Mouse (Mus musculus) layer of hippocampus, adult 9-10 months (tissue): ENCODE results near the gene Plpp4.

Experiments used
- DNase-seq: peaks from one replicate; pipeline ENCODE4 v3.0.0; 2022; ENCODE audit warnings: low spot score

The Plpp4 gene

GRCm38 (mm10) chr7:129256621-129257373 lies at the start of gene Plpp4:
TSS of gene Plpp4 (plus strand) at chr7:129257031.
- DNase-seq, result no peak

- no peak for DNase-seq
Measured at GRCm38 (mm10) chr7:129215926-129216543, 40.8 kb upstream of the Plpp4 start.

DNA sequence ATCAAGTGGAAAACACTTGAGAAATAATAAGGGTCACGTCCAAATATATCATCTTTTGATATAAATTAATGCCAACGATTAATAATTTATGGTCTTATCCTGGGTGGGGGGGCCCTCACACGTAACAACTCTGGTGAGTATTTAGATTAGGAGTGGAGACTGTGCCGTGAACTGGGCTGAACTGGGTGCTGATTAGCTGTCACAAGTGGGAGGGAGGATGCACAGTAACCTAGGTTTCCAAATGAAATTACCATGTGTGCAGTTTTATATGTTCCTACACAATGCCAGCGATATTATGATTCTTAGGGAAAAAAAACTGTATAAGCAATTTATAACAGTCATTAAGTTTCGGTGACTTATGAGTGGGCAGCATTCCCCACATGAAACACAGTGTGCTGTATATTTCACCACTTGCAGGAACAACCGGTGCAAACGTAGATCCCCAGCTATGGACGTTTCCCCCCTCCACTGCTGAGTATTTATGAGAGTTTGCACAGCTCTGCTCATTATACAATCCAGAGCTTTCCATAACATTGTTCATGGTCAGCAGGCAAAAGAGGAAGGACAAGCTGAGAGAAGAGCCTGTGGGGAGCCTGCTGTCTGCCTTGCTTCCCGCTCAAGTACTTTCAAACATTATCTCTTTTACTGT lies 40.2 kb upstream of the Plpp4 start:
- DNase-seq, result no peak

- no peak for DNase-seq
Measured at GRCm38 (mm10) chr7:129220948-129221347, 35.9 kb upstream of the Plpp4 start.

- no peak for DNase-seq
Measured at GRCm38 (mm10) chr7:129221649-129222048, 35.2 kb upstream of the Plpp4 start.

- no peak for DNase-seq
Measured at GRCm38 (mm10) chr7:129235410-129235809, 21.4 kb upstream of the Plpp4 start.

DNA sequence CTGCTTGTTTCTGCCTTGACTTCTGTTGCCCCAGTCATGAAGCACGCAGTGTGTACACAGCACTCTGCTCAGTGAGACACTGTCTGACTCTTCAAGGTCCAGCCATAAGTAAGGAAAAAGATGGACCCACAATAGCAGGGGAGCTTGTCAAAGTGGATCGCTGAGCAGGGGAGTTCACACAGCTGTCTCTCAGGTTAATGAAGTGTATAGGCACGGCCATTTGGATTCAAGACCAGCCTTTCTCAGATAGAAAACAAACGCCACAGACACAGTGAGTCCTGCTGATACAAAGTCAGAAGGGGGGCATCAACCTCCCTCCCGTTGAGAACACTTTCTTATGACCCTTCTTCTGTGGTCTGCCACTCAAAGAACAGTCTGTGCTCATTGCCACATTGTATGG lies 20.8 kb upstream of the Plpp4 start:
- no peak for DNase-seq

DNA sequence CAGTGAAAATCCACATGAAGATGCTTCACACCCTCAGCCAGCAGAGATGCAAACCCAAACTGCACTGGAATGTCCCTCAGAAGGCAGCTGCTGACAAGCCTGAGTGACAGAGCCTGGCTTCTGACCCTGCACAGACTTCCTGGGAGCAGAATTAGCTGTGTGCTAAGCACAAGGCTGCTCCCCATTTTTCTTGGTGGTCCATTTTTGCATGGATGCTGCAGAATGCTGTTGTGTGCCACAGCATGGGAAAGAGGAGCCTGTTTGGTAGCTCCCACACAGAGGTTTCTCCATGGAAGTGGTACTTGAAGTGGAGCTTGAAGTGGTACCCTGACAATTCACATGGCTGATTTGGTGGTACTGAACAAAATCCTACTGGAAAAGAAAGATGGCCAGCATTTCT lies 5.8 kb upstream of the Plpp4 start:
- DNase-seq, result no peak

DNA sequence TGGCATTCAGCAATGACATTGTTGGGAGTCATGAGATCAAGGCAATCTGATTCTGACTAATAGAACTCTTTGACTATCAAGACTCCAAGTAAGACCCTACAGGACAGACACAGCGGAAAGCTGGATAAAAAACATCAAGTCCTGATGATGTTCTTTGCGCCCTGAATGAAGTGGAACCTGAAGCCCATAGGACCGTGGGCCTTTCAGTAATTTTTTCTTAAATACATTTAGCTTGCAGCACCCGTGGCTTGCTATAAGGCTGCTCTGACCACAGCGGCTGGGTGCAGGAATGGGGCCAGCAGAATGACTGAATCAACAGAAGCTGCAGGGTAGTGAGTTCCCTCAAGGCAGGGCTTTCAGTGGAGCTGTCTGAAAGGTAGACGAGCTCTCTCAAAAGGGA lies 3.4 kb upstream of the Plpp4 start:
- no peak for DNase-seq

GRCm38 (mm10) chr7:129254126-129254525 lies 2.7 kb upstream of the Plpp4 start:
- no peak for DNase-seq

- no peak for DNase-seq
Measured at GRCm38 (mm10) chr7:129255406-129255805, 1.4 kb upstream of the Plpp4 start.

DNA sequence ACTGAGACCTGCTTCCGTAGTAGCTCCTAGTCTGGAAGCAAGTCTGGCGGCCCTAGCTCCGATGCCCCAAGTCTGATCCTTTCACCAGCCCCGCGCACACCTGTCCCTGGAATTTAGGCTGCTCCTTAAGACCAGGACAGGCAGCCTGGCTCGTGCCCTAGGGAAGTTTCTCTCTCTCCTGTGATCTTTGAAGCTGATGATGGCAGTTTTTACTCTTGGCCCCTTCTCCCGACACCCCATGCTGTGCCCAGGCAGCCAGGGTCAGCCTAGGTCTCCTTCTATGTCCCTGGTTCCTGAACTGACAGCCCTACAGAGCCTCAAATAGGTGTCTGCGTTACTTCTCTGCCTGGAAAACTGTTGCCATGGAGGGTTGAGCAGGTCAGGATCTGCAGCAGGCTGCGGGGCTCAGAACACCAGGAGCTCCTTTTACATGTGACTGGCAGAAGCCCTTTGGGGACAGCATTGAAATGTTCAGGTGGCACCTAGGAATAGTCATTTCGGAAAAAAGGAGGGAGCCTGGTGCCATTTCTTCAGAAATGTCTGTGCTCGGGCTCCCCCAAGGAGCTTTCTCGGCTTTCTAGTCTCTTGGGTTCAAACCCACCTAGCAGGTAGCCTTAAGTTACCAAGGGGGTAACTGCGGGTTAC lies 665 bp downstream of the Plpp4 start:
- DNase-seq, result no peak

- DNase-seq, result no peak
Measured at GRCm38 (mm10) chr7:129258331-129258730, 1.5 kb downstream of the Plpp4 start.

- no peak for DNase-seq
Measured at GRCm38 (mm10) chr7:129259195-129259594, 2.4 kb downstream of the Plpp4 start.

DNA sequence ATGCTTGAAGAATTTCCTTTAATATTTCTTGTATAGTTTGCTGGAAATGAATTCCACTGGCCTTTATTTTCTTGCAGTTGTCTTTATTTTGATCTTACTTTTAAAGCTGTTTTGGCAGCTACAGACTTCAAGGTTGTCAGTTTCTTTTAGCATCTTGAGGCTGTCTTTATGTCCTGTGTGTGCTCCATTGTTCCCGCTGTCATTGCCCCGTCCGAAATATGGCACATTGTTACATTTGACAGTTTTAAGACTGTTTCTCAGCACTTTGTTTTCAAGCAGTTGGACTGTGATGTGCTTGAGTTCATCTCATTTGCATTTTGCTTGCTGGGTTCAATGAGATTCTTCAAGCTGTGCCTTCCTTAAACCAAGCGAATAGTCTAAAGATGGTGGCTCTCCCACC lies 17.0 kb downstream of the Plpp4 start:
- no peak for DNase-seq

DNA sequence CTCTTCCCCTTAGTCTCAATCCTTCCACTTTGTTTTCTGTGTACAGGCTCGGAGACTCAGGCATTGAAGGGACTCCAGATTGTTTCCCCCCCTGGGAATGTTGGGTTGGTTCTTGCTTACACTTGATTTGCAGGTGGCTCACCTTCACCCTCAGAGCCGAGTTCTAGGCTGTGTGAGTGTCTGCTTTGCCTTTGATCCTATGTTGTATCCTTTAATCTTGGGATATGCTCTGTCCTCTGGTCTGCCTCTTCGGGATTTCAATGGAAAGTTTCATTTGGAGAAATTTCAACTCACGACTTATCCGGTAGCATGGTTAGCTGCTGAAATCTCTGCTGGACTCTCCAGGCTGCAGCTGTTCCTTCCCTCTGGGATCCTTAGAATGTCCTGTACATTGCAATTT lies 17.9 kb downstream of the Plpp4 start:
- DNase-seq, result no peak

DNA sequence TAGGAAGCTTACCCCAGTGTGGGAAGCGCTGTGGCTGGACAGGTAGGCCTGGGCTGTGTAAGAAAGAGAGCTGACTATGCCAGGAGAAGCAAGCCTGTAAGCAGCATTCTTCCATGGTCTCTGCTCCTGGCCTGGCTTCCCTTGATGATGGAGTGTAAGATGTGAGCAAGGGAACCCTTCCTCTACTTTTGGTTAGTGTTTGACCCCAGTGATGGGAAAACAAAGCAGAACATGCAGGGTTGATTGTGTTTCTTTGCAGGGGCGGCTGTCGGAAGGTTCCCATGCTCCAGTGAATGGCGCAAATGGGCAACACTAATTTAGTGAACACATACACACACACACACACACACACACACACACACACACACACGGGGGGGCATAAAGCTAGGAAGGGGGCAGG lies 20.9 kb downstream of the Plpp4 start:
- DNase-seq, result no peak

- DNase-seq, result no peak
Measured at GRCm38 (mm10) chr7:129278801-129279200, 22.0 kb downstream of the Plpp4 start.

DNA sequence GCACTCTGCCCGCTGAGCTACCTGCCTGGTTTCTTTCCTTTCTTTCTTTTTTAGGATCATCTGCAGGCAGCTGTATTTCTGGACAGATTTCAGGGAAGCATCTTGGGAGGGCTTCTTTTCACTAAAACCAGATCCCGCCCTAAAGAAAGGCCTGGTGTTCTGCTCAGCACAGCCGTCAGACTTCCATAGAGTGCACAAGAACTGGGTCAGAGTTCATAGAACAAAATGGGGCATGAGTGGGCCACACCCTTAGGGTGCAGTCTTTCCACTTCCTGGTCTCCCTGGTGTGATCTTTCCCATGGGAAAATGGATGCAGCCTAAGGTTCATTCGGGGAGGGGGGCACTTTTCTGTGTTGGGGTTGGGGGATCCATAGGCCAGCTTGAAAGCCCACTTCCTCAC lies 22.4 kb downstream of the Plpp4 start:
- DNase-seq, result no peak

- no peak for DNase-seq
Measured at GRCm38 (mm10) chr7:129281966-129282365, 25.1 kb downstream of the Plpp4 start.

DNA sequence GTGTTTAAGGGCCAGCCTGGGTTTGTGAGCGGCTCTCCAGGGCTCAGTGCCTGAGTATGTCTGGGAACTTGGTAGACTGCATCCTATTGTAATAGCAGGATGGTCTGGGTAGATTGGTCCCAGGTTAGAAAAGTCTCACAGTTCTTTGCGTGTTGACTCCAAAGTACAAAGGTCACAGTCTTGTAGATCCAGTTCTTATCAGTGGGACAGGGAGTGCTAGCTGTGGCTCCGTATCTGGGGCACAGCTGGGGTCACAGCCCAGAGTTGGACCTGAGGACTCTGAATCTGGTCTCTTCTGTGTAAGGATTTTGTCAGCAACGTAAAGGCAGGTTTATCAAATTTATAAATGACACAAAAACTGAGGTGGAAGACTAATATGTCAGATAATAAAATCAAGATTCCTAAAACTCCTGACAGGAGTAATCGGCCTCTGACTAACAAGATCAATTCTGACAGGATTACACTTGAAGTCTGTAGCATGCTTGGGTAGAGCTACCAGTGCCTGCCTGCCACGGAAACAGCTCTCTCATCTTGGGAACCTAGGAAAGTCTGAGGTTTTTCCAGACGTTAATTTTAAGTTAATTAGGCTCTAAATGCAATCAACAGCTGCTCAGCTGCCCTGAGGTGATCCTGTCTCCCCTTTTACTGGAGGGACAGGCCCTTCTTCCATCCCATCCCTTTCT lies 28.5 kb downstream of the Plpp4 start:
- DNase-seq, result no peak

DNA sequence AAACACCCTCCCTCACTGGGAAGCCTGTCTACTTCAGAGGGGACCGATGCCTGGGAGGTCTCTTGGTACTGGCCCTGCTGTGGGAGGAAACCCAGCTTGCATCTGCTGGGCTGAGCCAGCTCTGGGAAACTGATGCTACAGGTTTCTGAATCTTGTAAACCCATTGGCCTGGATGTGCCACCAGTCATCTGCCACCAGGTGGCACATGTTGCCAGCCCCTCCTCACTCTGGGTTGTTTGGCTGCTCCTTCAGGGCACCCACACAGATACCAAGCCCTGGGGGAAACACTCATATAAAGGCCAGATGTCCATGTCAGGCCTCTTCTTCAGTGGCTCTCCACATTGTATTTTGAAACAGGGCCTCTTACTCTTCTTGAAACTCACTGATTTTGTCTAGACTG lies 36.4 kb downstream of the Plpp4 start:
- DNase-seq, result no peak
